Mouse (Mus musculus) hindbrain, embryonic 12.5 days (tissue): ENCODE measurements around the gene Tha1. TPM values are rescaled to one million over a fixed set of nuclear protein-coding genes. Genes with fewer than 3 reads are reported as not detected.
"Not testable (repeated sequence)": the region's sequence is repeated elsewhere in the genome, so short reads cannot be mapped to it uniquely, and the experiment has no call there.

Experiments
- ATAC-seq: fragments of 200-750 bp; cut with Nextera tagmentation; 2 replicates; pipeline ENCODE4 v1.8.0; 2017; ENCODE audit warnings: moderate TSS enrichment; ENCODE audit not compliant: low FRiP score
- H3K27ac ChIP-seq: fragments of 300-500 bp; sonication (generic); 2 replicates; pipeline ENCODE4 v1.5.1; 2016; ENCODE audit warnings: mild to moderate bottlenecking
- H3K27me3 ChIP-seq: fragments of 300-500 bp; sonication (generic); 2 replicates; pipeline ENCODE4 v1.6.1; 2016; ENCODE audit warnings: mild to moderate bottlenecking
- H3K36me3 ChIP-seq: fragments of 300-500 bp; sonication (generic); 2 replicates; pipeline ENCODE4 v1.6.1; 2016; ENCODE audit warnings: mild to moderate bottlenecking
- H3K4me1 ChIP-seq: fragments of 300-500 bp; sonication (generic); 2 replicates; pipeline ENCODE4 v1.6.1; 2016
- H3K4me2 ChIP-seq: fragments of 300-500 bp; sonication (generic); replicated peaks from 2 replicates; pipeline ENCODE4 v1.6.1; 2016; ENCODE audit warnings: mild to moderate bottlenecking
- H3K4me3 ChIP-seq: fragments of 300-500 bp; sonication (generic); 2 replicates; pipeline ENCODE4 v1.5.1; 2016; ENCODE audit warnings: mild to moderate bottlenecking
- H3K9ac ChIP-seq: fragments of 300-500 bp; sonication (generic); 2 replicates; pipeline ENCODE4 v1.6.1; 2016; ENCODE audit warnings: mild to moderate bottlenecking, moderate library complexity
- H3K9me3 ChIP-seq: fragments of 300-500 bp; sonication (generic); replicated peaks from 2 replicates; pipeline ENCODE4 v1.6.1; 2016; ENCODE audit warnings: mild to moderate bottlenecking
- WGBS: fragments of 180-500 bp; shearing (Covaris S2); methylation state at CpG from one replicate; pipeline ENCODE4 v1.1.7; 2016; 5-methylcytosine and 5-hydroxymethylcytosine counted together
- polyA plus RNA-seq: library from polyadenylated mRNA; unstranded; fragments of >200 nt; fragmentation: Nextera tagmentation; extraction: Ambion mirVana; gene quantifications from 2 replicates; pipeline ENCODE4 v1.2.1, GENCODE M21; 2016

Tha1 gene
- polyA plus RNA-seq, 1 experiment from 2014 or later = 3.1 TPM

- no peak overlapping the region for H3K27ac ChIP-seq
- peaks cover 11% of the 10 kb centered on the region for H3K4me1 ChIP-seq
- H3K27me3 ChIP-seq = no peaks in the 10 kb centered on the region; the same call in 1 of the 2 replicates
- no peaks in the 10 kb centered on the region for H3K36me3 ChIP-seq
- H3K4me3 ChIP-seq = no peak overlapping the region
- no peak overlapping the region for H3K4me2 ChIP-seq
- H3K9ac ChIP-seq = no peak overlapping the region
- no peak for ATAC-seq
- no peaks in the 10 kb centered on the region for H3K9me3 ChIP-seq
- WGBS = 89% methylated on average over 2 of the region's 2 CpGs
Measured at GRCm38 (mm10) chr11:117843434-117843833, 29.8 kb downstream of the Tha1 start.

GRCm38 (mm10) chr11:117840910-117841309 is 32.4 kb downstream of the Tha1 start:
- no peaks in the 10 kb centered on the region; the same call in 1 of the 2 replicates for H3K27me3 ChIP-seq
- H3K36me3 ChIP-seq = no peaks in the 10 kb centered on the region
- H3K9me3 ChIP-seq = no peaks in the 10 kb centered on the region
- H3K4me1 ChIP-seq = no peaks in the 10 kb centered on the region
- ATAC-seq = no peak
- H3K27ac ChIP-seq = no peak overlapping the region
- no peak overlapping the region for H3K4me2 ChIP-seq
- no peak overlapping the region for H3K9ac ChIP-seq
- WGBS = 62% methylated on average over 1 of the region's 1 CpGs
- H3K4me3 ChIP-seq = no peak overlapping the region

GRCm38 (mm10) chr11:117839021-117839420 is 34.3 kb downstream of the Tha1 start:
- H3K27me3 ChIP-seq = no peaks in the 10 kb centered on the region; the same call in 1 of the 2 replicates
- H3K9ac ChIP-seq = no peak overlapping the region; the same call in 1 of the 2 replicates
- no peaks in the 10 kb centered on the region for H3K36me3 ChIP-seq
- no peak overlapping the region for H3K4me3 ChIP-seq
- no peak overlapping the region for H3K27ac ChIP-seq
- no peak overlapping the region for H3K4me2 ChIP-seq
- ATAC-seq = no peak
- H3K9me3 ChIP-seq = no peaks in the 10 kb centered on the region
- H3K4me1 ChIP-seq = no peaks in the 10 kb centered on the region
- WGBS = 100% methylated on average over 1 of the region's 1 CpGs

GRCm38 (mm10) chr11:117838572-117838971 is 34.7 kb downstream of the Tha1 start:
- Histone ChIP-seq H3K4me3 (no peak overlapping the region), H3K4me2 (no peak overlapping the region), H3K27me3 (no peaks in the 10 kb centered on the region; the same call in 1 of the 2 replicates), H3K9ac (no peak overlapping the region), H3K27ac (no peak overlapping the region), H3K4me1 (no peaks in the 10 kb centered on the region), H3K9me3 (no peaks in the 10 kb centered on the region), H3K36me3 (no peaks in the 10 kb centered on the region)
- WGBS = 73% methylated on average over 2 of the region's 2 CpGs
- no peak for ATAC-seq

- no peak for ATAC-seq
- no peaks in the 10 kb centered on the region for H3K36me3 ChIP-seq
- no peak overlapping the region for H3K27ac ChIP-seq
- no peaks in the 10 kb centered on the region; the same call in 1 of the 2 replicates for H3K27me3 ChIP-seq
- H3K9ac ChIP-seq = no peak overlapping the region
- H3K9me3 ChIP-seq = no peaks in the 10 kb centered on the region
- H3K4me2 ChIP-seq = peak overlapping the region; percentile 39
- 32% methylated on average over 13 of the region's 13 CpGs for WGBS
- H3K4me1 ChIP-seq = peaks cover 6% of the 10 kb centered on the region
- no peak overlapping the region for H3K4me3 ChIP-seq
Measured at GRCm38 (mm10) chr11:117836306-117836705, 37.0 kb downstream of the Tha1 start.

- peaks cover 9% of the 10 kb centered on the region for H3K4me1 ChIP-seq
- no peaks in the 10 kb centered on the region for H3K9me3 ChIP-seq
- no peak overlapping the region for H3K27ac ChIP-seq
- H3K4me3 ChIP-seq = no peak overlapping the region
- no peaks in the 10 kb centered on the region for H3K36me3 ChIP-seq
- H3K4me2 ChIP-seq = no peak overlapping the region
- H3K9ac ChIP-seq = no peak overlapping the region
- ATAC-seq = no peak
- no peaks in the 10 kb centered on the region; the same call in 1 of the 2 replicates for H3K27me3 ChIP-seq
- 94% methylated on average over 8 of the region's 8 CpGs for WGBS
Measured at GRCm38 (mm10) chr11:117834086-117834485, 39.2 kb downstream of the Tha1 start.

- H3K27me3 ChIP-seq, ATAC-seq, H3K4me3 ChIP-seq, H3K36me3 ChIP-seq, H3K9me3 ChIP-seq, H3K4me2 ChIP-seq, H3K9ac ChIP-seq, H3K27ac ChIP-seq: not testable (repeated sequence)
- peaks cover 11% of the 10 kb centered on the region for H3K4me1 ChIP-seq
- 74% methylated on average over 6 of the region's 6 CpGs for WGBS
Measured at GRCm38 (mm10) chr11:117833509-117833908, 39.8 kb downstream of the Tha1 start.

GRCm38 (mm10) chr11:117832086-117832969 is 41.0 kb downstream of the Tha1 start:
- Histone ChIP-seq H3K4me1 (peaks cover 20% of the 10 kb centered on the region), H3K27ac (peak overlapping the region; percentile 31; the same call in 1 of the 2 replicates), H3K4me3 (peak overlapping the region; percentile 27), H3K9ac (0 out of 2 replicates have a peak overlapping the region, but pooled peaks have one; percentile 5), H3K27me3 (no peaks in the 10 kb centered on the region; the same call in 1 of the 2 replicates), H3K36me3 (no peaks in the 10 kb centered on the region), H3K4me2 (peak overlapping the region; percentile 51), H3K9me3 (no peaks in the 10 kb centered on the region)
- 18% methylated on average over 28 of the region's 28 CpGs for WGBS
- ATAC-seq = peak; percentile 75

GRCm38 (mm10) chr11:117830401-117830800 is 42.9 kb downstream of the Tha1 start:
- Histone ChIP-seq H3K9ac (no peak overlapping the region), H3K27ac (no peak overlapping the region), H3K4me2 (no peak overlapping the region), H3K4me1 (peaks cover 34% of the 10 kb centered on the region), H3K36me3 (no peaks in the 10 kb centered on the region), H3K4me3 (no peak overlapping the region), H3K27me3 (no peaks in the 10 kb centered on the region; the same call in 1 of the 2 replicates), H3K9me3 (no peaks in the 10 kb centered on the region)
- WGBS = 80% methylated on average over 9 of the region's 9 CpGs
- no peak for ATAC-seq

GRCm38 (mm10) chr11:117829671-117830215 is 43.5 kb downstream of the Tha1 start:
- 77% methylated on average over 2 of the region's 2 CpGs for WGBS
- ATAC-seq = no peak
- Histone ChIP-seq H3K4me2 (no peak overlapping the region), H3K9me3 (no peaks in the 10 kb centered on the region), H3K9ac (no peak overlapping the region), H3K27me3 (no peaks in the 10 kb centered on the region), H3K4me3 (no peak overlapping the region), H3K4me1 (peaks cover 38% of the 10 kb centered on the region), H3K27ac (no peak overlapping the region), H3K36me3 (no peaks in the 10 kb centered on the region)

GRCm38 (mm10) chr11:117828888-117829604 is 44.2 kb downstream of the Tha1 start:
- no peak for ATAC-seq
- 0 out of 2 replicates have a peak overlapping the region, but pooled peaks have one; percentile 19 for H3K27ac ChIP-seq
- H3K36me3 ChIP-seq = no peaks in the 10 kb centered on the region
- no peak overlapping the region for H3K9ac ChIP-seq
- H3K4me3 ChIP-seq = no peak overlapping the region
- no peaks in the 10 kb centered on the region for H3K27me3 ChIP-seq
- WGBS = 53% methylated on average over 9 of the region's 9 CpGs
- H3K4me1 ChIP-seq = peaks cover 43% of the 10 kb centered on the region
- no peak overlapping the region for H3K4me2 ChIP-seq
- H3K9me3 ChIP-seq = no peaks in the 10 kb centered on the region
